5 mouse cellular contexts compared by ENCODE assay signal in genomic region chr7:43276178-43276577, GRCm38 (mm10).
DNase-seq lines count a peak whose midpoint lies in the region; TF ChIP-seq lines count a peak whose summit lies in the region.
"Not testable (repeated sequence)": the region's sequence is repeated elsewhere in the genome, so short reads cannot be mapped to it uniquely, and the experiment has no call there.

No protein-coding gene starts in this region.

- TF ChIP-seq CTCF in E14TG2a.4 (conservative IDR thresholded peaks at IDR 0.05; ENCODE audit: low read length) = peak; percentile 26; the same call in 1 of the 2 replicates

- DNase-seq in ES-CJ7 (ENCODE audit: low read depth, low spot score) (peak; percentile 86), NIH3T3 (ENCODE audit: low read depth) (peak; percentile 9), WW6 (ENCODE audit: low read depth, low spot score) (peak; percentile 40)
- DNase-seq in heart, adult 11 months = peak; percentile 59

- H3K36me3 ChIP-seq in E14TG2a.4 (ENCODE audit: insufficient read depth, low read length) = not testable (repeated sequence)

- not testable (repeated sequence) for H3K27me3 ChIP-seq in E14TG2a.4 (ENCODE audit: insufficient read depth, low read length)

- H3K4me1 ChIP-seq in E14TG2a.4 (replicated peaks; ENCODE audit: low read depth, low read length) = peaks cover 80% of the 10 kb centered on the region

- not testable (repeated sequence) for H3K9me3 ChIP-seq in E14TG2a.4 (ENCODE audit: low read length)

- H3K4me3 ChIP-seq in E14TG2a.4 (replicated peaks; ENCODE audit: low read length) = not testable (repeated sequence)

Comparison
In these comparisons a context has a peak if more than half of its experiments do, and no peak if none do; other contexts are left out.
1. DNase-seq: peak in every context shown above with its lines; median percentile 86 in ES-CJ7; 59 in heart, adult 11 months; 40 in WW6; 9 in NIH3T3.